Mouse (Mus musculus): ENCODE measurements around the gene Lmln. TPM values are rescaled to one million over a fixed set of nuclear protein-coding genes. Genes with fewer than 3 reads are reported as not detected.

The Lmln gene
- polyA plus RNA-seq, 1 experiment = 0.78 TPM

DNA sequence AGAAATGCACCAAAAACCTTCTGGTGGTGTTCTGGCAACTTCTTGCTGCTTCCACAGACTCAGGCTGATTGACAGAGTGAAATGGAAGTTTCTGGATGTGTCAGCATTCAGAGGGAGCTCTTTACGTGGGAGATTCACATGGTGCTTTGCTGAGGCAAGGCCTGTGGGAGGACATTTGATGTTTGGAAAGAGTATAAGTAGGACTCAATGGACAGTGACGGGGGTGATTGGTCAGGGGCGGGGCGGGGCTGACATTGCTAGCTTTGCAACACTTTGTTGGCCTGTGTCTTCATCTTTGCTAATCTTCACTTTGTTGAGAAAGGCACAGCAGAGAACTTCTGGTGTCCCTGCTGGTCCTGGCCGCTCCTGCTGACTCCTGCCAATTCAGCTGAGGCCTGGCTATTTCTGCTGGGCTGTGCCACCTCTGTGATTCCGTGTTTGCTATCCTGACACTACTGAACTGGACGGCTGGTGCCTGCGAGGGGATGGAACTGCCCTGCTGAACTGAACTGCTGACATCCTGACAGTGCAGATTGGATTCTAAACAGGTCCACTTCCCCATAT is 107.2 kb downstream of the Lmln start:
- TF ChIP-seq USF1 (IDR thresholded peaks at IDR 0.05; ENCODE audit: low read depth) (no peak), MYOG (IDR thresholded peaks at IDR 0.05; ENCODE audit: control insufficient read depth in 1 of 3, insufficient read depth in 1 of 3, insufficient read length in 2 of 3, low read depth in 2 of 3) (no peak), POLR2AphosphoS2 (IDR thresholded peaks at IDR 0.05; ENCODE audit: insufficient read length, low read depth) (no peak)
- Histone ChIP-seq H3K27me3 (ENCODE audit: control insufficient read depth, insufficient read depth, insufficient read length) (no peaks in the 10 kb centered on the region), H3K4me3 (no peak overlapping the region), H3K36me3 (ENCODE audit: control insufficient read depth, insufficient read depth) (no peaks in the 10 kb centered on the region), H3ac (ENCODE audit: control insufficient read depth, insufficient read length) (no peak overlapping the region), H3K79me2 (ENCODE audit: control insufficient read depth, insufficient read depth) (no peaks in the 10 kb centered on the region), H3K4me2 (ENCODE audit: low read depth) (no peak overlapping the region)

GRCm38 (mm10) chr16:33170716-33171587 is 108.6 kb downstream of the Lmln start:
- H3K36me3 ChIP-seq (ENCODE audit: control insufficient read depth, insufficient read depth) = no peaks in the 10 kb centered on the region
- H3K79me2 ChIP-seq (ENCODE audit: control insufficient read depth, insufficient read depth) = no peaks in the 10 kb centered on the region
- TF ChIP-seq USF1 (IDR thresholded peaks at IDR 0.05; ENCODE audit: low read depth) (no peak), MAX (IDR thresholded peaks at IDR 0.05; ENCODE audit: low read depth) (no peak), E2F4 (IDR thresholded peaks at IDR 0.05; ENCODE audit: insufficient read depth) (no peak), TCF3 (IDR thresholded peaks at IDR 0.05; ENCODE audit: insufficient read length, low read depth) (no peak), REST (IDR thresholded peaks at IDR 0.05; ENCODE audit: insufficient read depth, insufficient read length) (no peak), MYOD1 (IDR thresholded peaks at IDR 0.05; ENCODE audit: control insufficient read depth in 1 of 3, insufficient read length in 2 of 3, low read depth in 2 of 3) (no peak), POLR2AphosphoS2 (IDR thresholded peaks at IDR 0.05; ENCODE audit: insufficient read length, low read depth) (no peak), SRF (IDR thresholded peaks at IDR 0.05; ENCODE audit: control insufficient read depth, insufficient read length, low read depth) (no peak), POLR2A (IDR thresholded peaks at IDR 0.05; ENCODE audit: insufficient read length, low read depth) (no peak), CEBPB (IDR thresholded peaks at IDR 0.05; ENCODE audit: insufficient read depth, poor library complexity, severe bottlenecking) (no peak), MYOG (IDR thresholded peaks at IDR 0.05; ENCODE audit: control insufficient read depth in 1 of 3, insufficient read depth in 1 of 3, insufficient read length in 2 of 3, low read depth in 2 of 3) (no peak), TCF12 (IDR thresholded peaks at IDR 0.05; ENCODE audit: insufficient read depth, poor library complexity, severe bottlenecking) (no peak)
- H3K4me3 ChIP-seq = no peak overlapping the region
- H3K27me3 ChIP-seq (ENCODE audit: control insufficient read depth, insufficient read depth, insufficient read length) = no peaks in the 10 kb centered on the region
- H3K4me2 ChIP-seq (ENCODE audit: low read depth) = no peak overlapping the region
- no peak overlapping the region for H3ac ChIP-seq (ENCODE audit: control insufficient read depth, insufficient read length)

DNA sequence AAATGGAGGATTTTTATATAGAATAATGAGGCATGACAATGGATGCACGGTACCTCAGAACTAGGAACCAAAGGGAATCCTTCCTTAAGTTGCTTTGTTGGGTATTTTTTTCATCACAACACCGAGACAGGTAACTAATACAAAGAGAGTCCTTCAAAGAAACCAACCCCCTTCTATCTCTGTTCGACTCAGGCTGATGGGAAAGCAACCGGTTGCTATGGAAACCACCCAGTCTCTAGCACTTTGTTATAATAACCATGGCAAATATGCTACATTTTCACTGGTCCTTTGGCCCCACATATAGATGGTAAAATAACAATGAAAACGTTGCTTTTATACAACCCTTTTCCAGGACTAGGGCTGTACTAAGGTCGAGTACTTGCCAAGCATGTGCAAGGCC is 109.5 kb downstream of the Lmln start:
- no peak for TF ChIP-seq POLR2AphosphoS2 (IDR thresholded peaks at IDR 0.05; ENCODE audit: insufficient read length, low read depth)
- TF ChIP-seq CEBPB (IDR thresholded peaks at IDR 0.05; ENCODE audit: insufficient read depth, poor library complexity, severe bottlenecking) = no peak
- no peak for TF ChIP-seq TCF12 (IDR thresholded peaks at IDR 0.05; ENCODE audit: insufficient read depth, poor library complexity, severe bottlenecking)
- TF ChIP-seq REST (IDR thresholded peaks at IDR 0.05; ENCODE audit: insufficient read depth, insufficient read length) = no peak
- TF ChIP-seq MYOG (IDR thresholded peaks at IDR 0.05; ENCODE audit: control insufficient read depth in 1 of 3, insufficient read depth in 1 of 3, insufficient read length in 2 of 3, low read depth in 2 of 3) = no peak
- TF ChIP-seq TCF3 (IDR thresholded peaks at IDR 0.05; ENCODE audit: insufficient read length, low read depth) = no peak
- no peak for TF ChIP-seq USF1 (IDR thresholded peaks at IDR 0.05; ENCODE audit: low read depth)
- TF ChIP-seq SRF (IDR thresholded peaks at IDR 0.05; ENCODE audit: control insufficient read depth, insufficient read length, low read depth) = no peak
- TF ChIP-seq E2F4 (IDR thresholded peaks at IDR 0.05; ENCODE audit: insufficient read depth) = no peak
- no peak for TF ChIP-seq MYOD1 (IDR thresholded peaks at IDR 0.05; ENCODE audit: control insufficient read depth in 1 of 3, insufficient read length in 2 of 3, low read depth in 2 of 3)
- no peak for TF ChIP-seq POLR2A (IDR thresholded peaks at IDR 0.05; ENCODE audit: insufficient read length, low read depth)
- no peak for TF ChIP-seq MAX (IDR thresholded peaks at IDR 0.05; ENCODE audit: low read depth)
- no peak overlapping the region for H3ac ChIP-seq (ENCODE audit: control insufficient read depth, insufficient read length)
- no peaks in the 10 kb centered on the region for H3K27me3 ChIP-seq (ENCODE audit: control insufficient read depth, insufficient read depth, insufficient read length)
- H3K79me2 ChIP-seq (ENCODE audit: control insufficient read depth, insufficient read depth) = no peaks in the 10 kb centered on the region
- H3K36me3 ChIP-seq (ENCODE audit: control insufficient read depth, insufficient read depth) = no peaks in the 10 kb centered on the region
- no peak overlapping the region for H3K4me2 ChIP-seq (ENCODE audit: low read depth)
- H3K4me3 ChIP-seq = no peak overlapping the region

DNA sequence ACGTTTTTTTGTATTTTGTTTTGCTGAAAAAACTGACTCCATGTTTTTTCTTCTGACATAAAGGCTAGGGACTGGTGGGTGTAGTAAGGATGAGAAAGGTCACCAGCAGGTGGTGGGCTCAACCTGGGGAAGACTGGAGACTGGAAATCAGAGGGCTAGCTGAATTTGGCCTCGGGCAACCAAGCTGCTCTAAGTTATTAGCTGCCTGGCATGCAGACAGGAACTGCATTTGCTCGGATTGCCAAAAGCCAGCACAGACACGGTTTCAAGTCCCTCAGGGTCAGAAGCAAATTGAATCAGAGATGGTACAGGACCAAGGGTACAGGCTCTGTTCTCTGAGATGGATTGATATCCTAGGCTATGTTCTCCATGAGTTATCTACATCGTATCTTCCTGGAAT is 110.8 kb downstream of the Lmln start:
- Histone ChIP-seq H3K27me3 (ENCODE audit: control insufficient read depth, insufficient read depth, insufficient read length) (no peaks in the 10 kb centered on the region), H3K4me2 (ENCODE audit: low read depth) (no peak overlapping the region), H3K4me3 (no peak overlapping the region), H3K79me2 (ENCODE audit: control insufficient read depth, insufficient read depth) (no peaks in the 10 kb centered on the region), H3ac (ENCODE audit: control insufficient read depth, insufficient read length) (no peak overlapping the region), H3K36me3 (ENCODE audit: control insufficient read depth, insufficient read depth) (no peaks in the 10 kb centered on the region)
- TF ChIP-seq MYOD1 (IDR thresholded peaks at IDR 0.05; ENCODE audit: control insufficient read depth in 1 of 3, insufficient read length in 2 of 3, low read depth in 2 of 3) = no peak
- TF ChIP-seq CEBPB (IDR thresholded peaks at IDR 0.05; ENCODE audit: insufficient read depth, poor library complexity, severe bottlenecking) = no peak
- TF ChIP-seq TCF3 (IDR thresholded peaks at IDR 0.05; ENCODE audit: insufficient read length, low read depth) = no peak
- TF ChIP-seq MAX (IDR thresholded peaks at IDR 0.05; ENCODE audit: low read depth) = no peak
- TF ChIP-seq TCF12 (IDR thresholded peaks at IDR 0.05; ENCODE audit: insufficient read depth, poor library complexity, severe bottlenecking) = no peak
- TF ChIP-seq POLR2A (IDR thresholded peaks at IDR 0.05; ENCODE audit: insufficient read length, low read depth) = no peak
- TF ChIP-seq USF1 (IDR thresholded peaks at IDR 0.05; ENCODE audit: low read depth) = no peak
- TF ChIP-seq REST (IDR thresholded peaks at IDR 0.05; ENCODE audit: insufficient read depth, insufficient read length) = no peak
- no peak for TF ChIP-seq POLR2AphosphoS2 (IDR thresholded peaks at IDR 0.05; ENCODE audit: insufficient read length, low read depth)
- no peak for TF ChIP-seq E2F4 (IDR thresholded peaks at IDR 0.05; ENCODE audit: insufficient read depth)
- no peak for TF ChIP-seq SRF (IDR thresholded peaks at IDR 0.05; ENCODE audit: control insufficient read depth, insufficient read length, low read depth)
- TF ChIP-seq MYOG (IDR thresholded peaks at IDR 0.05; ENCODE audit: control insufficient read depth in 1 of 3, insufficient read depth in 1 of 3, insufficient read length in 2 of 3, low read depth in 2 of 3) = no peak

Measured in myocyte (in vitro differentiated cells).